Mouse (Mus musculus): ENCODE measurements at regions not wholly inside any gene's neighbourhood (a gene's known extent, or its start where the extent isn't known, plus 50 kb on each side); places are given as distances from the start of the nearest gene placed in this dataset.
A peak's percentile ranks its signal among the peaks of the same experiment; 100 is the strongest.

DNA sequence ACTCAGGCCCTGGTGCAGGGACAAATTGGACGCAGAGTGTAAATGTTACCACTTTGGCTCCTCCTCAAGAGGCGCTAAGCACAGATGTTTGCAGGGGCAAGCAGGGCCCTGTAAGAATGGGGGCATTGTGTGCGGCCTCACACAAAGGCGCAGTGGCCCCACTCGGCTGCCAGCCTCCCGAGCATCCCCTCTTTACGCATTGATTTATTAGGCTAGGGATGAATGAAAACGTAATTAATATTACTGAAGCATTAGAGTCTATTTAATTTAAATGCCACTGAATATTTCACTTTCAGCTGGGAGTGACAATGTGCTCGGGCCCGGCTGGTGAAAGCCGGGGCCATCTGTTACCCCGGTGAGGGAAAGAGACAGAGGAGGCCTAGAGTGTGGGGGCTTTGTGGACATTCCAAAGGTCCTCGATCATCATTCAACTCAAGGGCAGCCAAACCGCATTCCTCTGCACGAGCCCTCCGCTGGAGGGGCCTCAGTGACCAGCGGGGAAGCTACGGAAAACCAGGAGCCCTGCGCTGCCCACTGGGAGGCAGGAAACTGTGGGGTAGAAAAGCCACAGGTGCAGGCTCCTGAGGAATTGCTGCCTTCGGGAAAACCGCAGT is 56.5 kb upstream of the Pax6 start:
- H3K4me3 ChIP-seq (replicated peaks; ENCODE audit: low read length), result no peak overlapping the region
- 5% methylated on average over 21 of the region's 21 CpGs for WGBS
- TF ChIP-seq POLR2A (IDR thresholded peaks at IDR 0.05; ENCODE audit: borderline replicate concordance, extremely low read depth, insufficient read depth, insufficient read length), result no peak
- H3K27ac ChIP-seq (replicated peaks; ENCODE audit: low read depth, low read length), result no peak overlapping the region
- H3K27me3 ChIP-seq (ENCODE audit: control insufficient read depth, insufficient read depth, low read length), result no peaks in the 10 kb centered on the region
- H3K36me3 ChIP-seq (ENCODE audit: control insufficient read depth, insufficient read depth, low read length), result no peaks in the 10 kb centered on the region
- ATAC-seq (ENCODE audit: low FRiP score, low read depth) (peak; percentile 65), DNase-seq (ENCODE audit: low spot score) (no peak)
- peaks cover 9% of the 10 kb centered on the region for H3K4me1 ChIP-seq (ENCODE audit: control insufficient read depth, insufficient read depth, low read length)
- H3K4me2 ChIP-seq (replicated peaks; ENCODE audit: low read depth, low read length, severe bottlenecking), result peak overlapping the region; percentile 31; the same call in 1 of the 2 replicates
- H3K9me3 ChIP-seq (ENCODE audit: control insufficient read depth, low read length), result no peaks in the 10 kb centered on the region
- H3K9ac ChIP-seq (ENCODE audit: low read depth, low read length, severe bottlenecking), result no peak overlapping the region

DNA sequence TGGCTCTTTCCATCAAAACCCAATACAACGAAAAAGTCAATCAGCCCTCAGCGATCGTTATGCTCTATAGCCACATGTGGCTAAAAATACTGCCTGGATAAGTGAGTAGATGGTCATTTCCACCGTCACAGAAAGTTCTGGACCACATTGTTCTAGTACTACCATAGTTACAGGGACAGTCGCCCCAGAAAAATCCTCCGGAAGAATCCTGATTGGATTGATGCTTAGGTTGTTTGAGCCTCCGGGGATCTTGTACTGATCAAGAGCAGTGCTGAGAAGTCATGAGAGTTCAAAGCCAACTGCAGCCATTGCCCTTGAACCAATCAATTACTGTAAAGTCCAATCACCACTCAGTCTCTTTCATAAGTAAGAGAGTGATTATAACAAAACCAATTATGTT is 56.0 kb upstream of the Pax6 start:
- Histone ChIP-seq H3K9ac (ENCODE audit: low read depth, low read length, severe bottlenecking) (no peak overlapping the region), H3K27ac (replicated peaks; ENCODE audit: low read depth, low read length) (no peak overlapping the region), H3K4me1 (ENCODE audit: control insufficient read depth, insufficient read depth, low read length) (peaks cover 9% of the 10 kb centered on the region), H3K36me3 (ENCODE audit: control insufficient read depth, insufficient read depth, low read length) (no peaks in the 10 kb centered on the region), H3K4me2 (replicated peaks; ENCODE audit: low read depth, low read length, severe bottlenecking) (0 out of 2 replicates have a peak overlapping the region, but pooled peaks have one; percentile 31), H3K4me3 (replicated peaks; ENCODE audit: low read length) (no peak overlapping the region), H3K27me3 (ENCODE audit: control insufficient read depth, insufficient read depth, low read length) (no peaks in the 10 kb centered on the region), H3K9me3 (ENCODE audit: control insufficient read depth, low read length) (no peaks in the 10 kb centered on the region)
- ATAC-seq (ENCODE audit: low FRiP score, low read depth) (no peak), DNase-seq (ENCODE audit: low spot score) (no peak)
- no peak for TF ChIP-seq POLR2A (IDR thresholded peaks at IDR 0.05; ENCODE audit: borderline replicate concordance, extremely low read depth, insufficient read depth, insufficient read length)
- 37% methylated on average over 7 of the region's 7 CpGs for WGBS

DNA sequence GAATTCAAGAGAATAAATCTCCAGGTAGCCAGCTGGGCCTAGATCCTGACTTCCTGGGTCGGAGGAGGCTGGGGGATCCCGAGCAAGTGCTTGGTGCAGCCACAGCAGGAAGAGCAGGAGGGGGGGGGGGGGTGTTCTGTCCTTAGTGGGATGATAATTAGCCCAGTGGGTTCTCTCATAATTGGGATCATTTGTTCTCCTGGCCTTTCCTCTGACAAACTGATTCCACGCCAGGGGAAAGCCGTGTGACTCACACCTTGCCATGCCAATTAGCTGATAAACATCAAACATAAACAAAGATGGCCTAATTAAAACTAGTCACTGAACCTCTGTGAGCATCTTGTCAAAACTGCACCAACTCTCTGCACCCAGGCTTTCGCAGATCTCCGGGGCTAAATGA is 55.5 kb upstream of the Pax6 start:
- no peak overlapping the region for H3K4me3 ChIP-seq (replicated peaks; ENCODE audit: low read length)
- H3K27me3 ChIP-seq (ENCODE audit: control insufficient read depth, insufficient read depth, low read length), result no peaks in the 10 kb centered on the region
- no peak overlapping the region for H3K27ac ChIP-seq (replicated peaks; ENCODE audit: low read depth, low read length)
- WGBS, result 58% methylated on average over 6 of the region's 6 CpGs
- H3K9me3 ChIP-seq (ENCODE audit: control insufficient read depth, low read length), result no peaks in the 10 kb centered on the region
- H3K4me1 ChIP-seq (ENCODE audit: control insufficient read depth, insufficient read depth, low read length), result peaks cover 9% of the 10 kb centered on the region
- TF ChIP-seq POLR2A (IDR thresholded peaks at IDR 0.05; ENCODE audit: borderline replicate concordance, extremely low read depth, insufficient read depth, insufficient read length), result no peak
- ATAC-seq (ENCODE audit: low FRiP score, low read depth) (no peak), DNase-seq (ENCODE audit: low spot score) (no peak)
- H3K36me3 ChIP-seq (ENCODE audit: control insufficient read depth, insufficient read depth, low read length), result no peaks in the 10 kb centered on the region
- H3K9ac ChIP-seq (ENCODE audit: low read depth, low read length, severe bottlenecking), result no peak overlapping the region
- H3K4me2 ChIP-seq (replicated peaks; ENCODE audit: low read depth, low read length, severe bottlenecking), result no peak overlapping the region

DNA sequence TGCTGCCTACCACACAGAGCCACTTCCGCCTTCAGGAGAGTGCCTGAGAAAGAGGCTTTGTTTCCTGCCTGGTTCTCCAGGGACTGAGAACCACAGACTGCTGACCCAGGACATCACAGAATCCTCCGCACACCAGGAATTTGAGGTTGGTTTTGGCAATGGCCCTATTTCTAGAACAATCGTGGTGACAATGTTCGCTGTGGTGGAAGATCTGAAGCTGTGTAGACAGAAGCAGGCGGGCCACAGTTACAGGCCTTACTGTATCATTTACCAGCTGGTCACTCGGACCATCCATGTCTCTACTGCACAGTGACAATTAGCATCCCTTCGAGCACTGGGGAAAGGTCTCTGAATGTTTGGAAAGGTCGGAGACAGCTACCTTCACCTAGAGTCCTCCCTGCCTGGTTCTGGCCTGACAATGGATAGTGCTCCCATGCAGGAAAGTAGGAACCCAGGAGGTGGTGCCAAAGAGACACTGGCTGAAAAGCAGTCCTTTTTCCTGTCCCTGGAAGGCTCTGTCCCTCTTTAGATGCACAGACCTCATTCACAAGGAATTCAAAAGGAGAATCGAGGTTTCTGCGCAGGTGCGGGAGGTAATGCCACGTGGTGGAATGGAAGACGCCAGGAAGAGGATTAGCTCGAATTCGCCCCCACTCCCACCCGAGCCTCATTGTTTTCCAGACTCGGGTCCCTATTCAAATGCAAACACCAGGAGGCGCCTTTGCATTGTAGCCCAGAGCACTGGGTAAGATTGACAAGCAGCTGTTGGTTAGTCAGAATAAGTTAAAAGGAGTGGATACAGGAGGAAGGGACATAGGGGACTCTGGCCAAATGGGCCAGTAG is 52.6 kb upstream of the Pax6 start:
- H3K9me3 ChIP-seq (ENCODE audit: control insufficient read depth, low read length), result no peaks in the 10 kb centered on the region
- H3K27me3 ChIP-seq (ENCODE audit: control insufficient read depth, insufficient read depth, low read length), result no peaks in the 10 kb centered on the region
- WGBS, result 34% methylated on average over 18 of the region's 18 CpGs
- DNase-seq (ENCODE audit: low spot score), result peak; percentile 50
- 0 out of 2 replicates have a peak overlapping the region, but pooled peaks have one; percentile 6 for H3K9ac ChIP-seq (ENCODE audit: low read depth, low read length, severe bottlenecking)
- H3K4me3 ChIP-seq (replicated peaks; ENCODE audit: low read length), result no peak overlapping the region
- ATAC-seq (ENCODE audit: low FRiP score, low read depth), result peak; percentile 68; the same call in 1 of the 2 replicates
- no peaks in the 10 kb centered on the region for H3K36me3 ChIP-seq (ENCODE audit: control insufficient read depth, insufficient read depth, low read length)
- no peak overlapping the region for H3K27ac ChIP-seq (replicated peaks; ENCODE audit: low read depth, low read length)
- TF ChIP-seq POLR2A (IDR thresholded peaks at IDR 0.05; ENCODE audit: borderline replicate concordance, extremely low read depth, insufficient read depth, insufficient read length), result no peak
- peak overlapping the region; percentile 29 for H3K4me2 ChIP-seq (replicated peaks; ENCODE audit: low read depth, low read length, severe bottlenecking)
- H3K4me1 ChIP-seq (ENCODE audit: control insufficient read depth, insufficient read depth, low read length), result peaks cover 9% of the 10 kb centered on the region

All from limb, embryonic 14.5 days (tissue).